Mouse (Mus musculus) R1 (cell line): Measurements from ENCODE around the gene Gimap8.
A peak's percentile ranks its signal among the peaks of the same experiment; 100 is the strongest.
"Not testable (repeated sequence)": the region's sequence is repeated elsewhere in the genome, so short reads cannot be mapped to it uniquely, and the experiment has no call there.

Experiments used
- DNase-seq: peaks from one replicate; pipeline ENCODE4 v3.0.0-alpha.2; 2018; ENCODE audit warnings: low read depth, low spot score

The Gimap8 gene

DNA sequence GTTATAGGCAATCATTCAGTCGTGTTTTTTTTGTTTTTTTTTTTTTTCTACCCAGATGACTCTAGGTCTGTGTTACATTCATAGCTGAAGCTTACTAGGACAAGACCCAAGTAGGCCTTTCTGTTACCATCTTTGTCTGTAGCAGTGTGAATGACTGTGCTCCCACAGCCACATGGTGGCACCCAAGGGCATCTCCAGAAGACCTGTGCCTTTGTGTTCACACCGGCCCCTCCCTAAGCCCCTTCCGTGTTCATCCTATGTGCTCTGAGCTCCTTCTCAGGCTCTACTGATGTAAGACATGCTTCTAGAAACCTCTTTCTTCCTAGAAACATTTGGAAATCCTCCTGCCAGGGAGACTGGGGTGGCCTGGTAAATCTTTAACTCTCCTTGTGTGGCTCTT is at the start of gene Gimap8:
Gimap8 (plus strand) TSS at position 240 of the 400 bp plus-strand sequence.
- peak; percentile 51 for DNase-seq

DNA sequence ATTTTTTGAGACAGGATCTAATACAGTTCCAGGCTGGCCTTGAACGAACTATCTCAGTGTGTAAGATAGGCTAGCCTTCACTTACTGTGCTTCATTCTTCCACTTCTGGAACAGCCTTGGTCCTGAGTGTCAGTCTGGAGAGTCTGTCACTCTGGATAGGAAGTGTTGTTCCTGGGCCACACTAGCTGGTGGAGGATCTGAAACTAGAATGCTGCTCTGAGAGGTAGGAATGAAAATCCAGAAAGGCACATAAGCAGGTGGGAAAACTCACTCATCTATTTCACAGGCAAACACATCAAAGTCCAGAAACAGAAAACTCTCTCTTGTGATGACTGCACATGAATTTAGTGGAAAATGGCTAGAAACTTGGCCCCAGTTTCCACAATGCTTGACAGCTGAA is 46.4 kb upstream of the Gimap8 start:
- no peak for DNase-seq

DNA sequence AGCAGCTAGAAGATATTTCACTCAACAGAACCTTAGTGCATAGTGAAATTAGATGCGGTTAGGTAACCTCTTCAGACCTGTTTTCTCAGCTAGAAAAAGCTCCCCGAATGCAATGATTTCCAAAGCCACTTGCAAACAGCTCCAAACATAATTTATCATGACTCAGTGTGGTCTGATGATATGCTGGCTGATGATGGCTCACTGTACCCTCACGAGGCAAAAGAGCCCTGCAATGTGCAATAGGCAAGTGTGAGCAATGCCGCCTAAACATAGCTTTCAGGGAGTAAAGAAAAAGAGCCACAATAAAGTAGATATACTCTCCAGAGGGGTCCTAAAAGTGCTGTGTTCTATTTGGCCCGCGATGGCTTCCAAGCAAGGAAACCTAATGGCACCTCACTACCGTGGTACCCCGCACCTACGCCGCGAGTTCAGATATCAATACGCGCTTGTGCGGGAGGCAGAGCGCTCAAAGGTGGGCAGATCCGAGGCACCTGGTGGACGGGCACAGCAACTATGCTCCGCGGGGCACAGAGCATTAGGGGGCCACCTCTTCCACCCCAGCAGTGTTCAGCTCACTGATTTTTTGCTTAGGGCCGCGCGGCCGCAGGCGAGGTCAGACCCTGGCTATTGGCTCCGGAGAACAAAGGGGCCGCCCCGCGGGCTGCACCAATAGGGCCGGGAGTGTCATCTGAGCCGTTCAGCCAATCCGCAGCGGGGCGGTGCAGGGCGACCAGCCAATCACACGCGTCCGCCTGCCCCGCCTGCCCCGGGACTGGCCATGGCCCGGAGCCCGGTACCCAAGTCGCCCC is 45.6 kb upstream of the Gimap8 start, which contains the start of gene Zfp775:
Zfp775 (plus strand) TSS at position 793 of the 809 bp plus-strand sequence.
- DNase-seq: peak; percentile 90

DNA sequence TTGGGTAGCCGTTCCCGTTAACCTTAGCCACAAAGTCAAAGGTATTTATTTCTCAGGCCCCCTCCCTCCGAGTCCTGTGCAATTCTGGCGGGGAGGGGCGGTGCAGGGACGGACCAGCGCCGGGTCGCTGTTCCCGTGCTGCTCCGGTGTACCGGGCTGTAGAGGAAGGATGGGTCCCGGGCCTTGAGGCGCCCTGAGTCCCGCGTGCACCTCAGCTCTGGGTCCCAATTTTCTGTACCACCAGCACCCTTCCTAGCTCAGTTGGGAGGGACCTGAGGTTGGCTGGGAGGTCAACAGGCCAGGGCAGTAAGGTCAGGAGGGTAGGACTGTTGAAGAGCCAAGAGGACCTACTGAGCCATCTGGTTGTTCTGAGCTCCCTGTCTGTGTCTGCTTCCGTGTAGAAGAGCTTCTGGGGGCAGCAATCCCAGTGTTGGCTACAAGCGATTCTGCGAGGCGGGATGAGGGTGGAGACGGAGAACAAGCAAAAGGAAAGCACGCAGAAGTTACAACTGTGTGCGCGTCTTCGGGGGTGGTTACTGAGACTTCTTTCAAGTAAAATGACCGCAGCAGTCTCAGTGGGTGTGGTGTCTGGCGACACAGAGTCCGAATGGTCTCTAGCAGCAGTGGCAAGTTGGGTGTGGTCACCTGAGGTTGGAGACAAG is 44.8 kb upstream of the Gimap8 start:
- DNase-seq: peak; percentile 37

DNA sequence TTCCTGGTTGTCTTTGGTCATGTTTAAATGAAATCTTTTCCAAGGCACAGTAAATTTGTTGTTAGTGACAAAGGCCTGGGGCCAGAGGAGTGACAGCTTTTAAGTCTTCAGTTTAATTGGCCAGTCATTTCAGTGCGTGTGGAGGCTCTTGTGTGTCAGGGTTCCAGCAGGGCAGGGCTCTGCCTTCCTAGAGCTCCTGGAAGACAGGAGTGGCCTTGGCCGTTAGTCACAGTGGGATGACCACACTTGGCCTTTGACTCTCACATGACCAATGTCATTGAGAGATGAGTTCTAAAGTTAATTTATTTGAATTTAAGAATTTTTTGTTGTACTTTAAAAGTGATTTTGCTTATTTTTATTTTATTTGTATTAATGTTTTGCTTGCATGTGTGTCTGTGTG is 38.9 kb upstream of the Gimap8 start:
- no peak for DNase-seq

DNA sequence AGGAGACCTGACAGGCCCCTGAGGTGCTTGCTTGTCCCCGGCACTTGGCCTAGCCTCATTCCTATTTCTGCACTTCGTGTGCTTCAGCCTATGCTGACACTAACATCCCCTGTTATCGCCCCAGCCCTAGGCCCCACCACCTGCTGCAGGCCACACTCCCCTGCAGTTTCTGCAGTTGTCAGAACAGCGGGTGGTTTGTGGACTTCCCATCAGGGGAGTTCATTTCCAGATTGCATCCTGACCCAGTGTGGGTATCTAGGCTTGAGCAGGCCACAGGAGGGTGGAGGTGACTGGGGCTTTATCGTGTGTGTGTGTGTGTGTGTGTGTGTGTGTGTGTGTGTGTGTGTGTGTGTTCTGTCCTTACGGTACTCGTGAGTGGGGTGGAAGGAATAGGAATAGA is 37.5 kb upstream of the Gimap8 start:
- no peak for DNase-seq

DNA sequence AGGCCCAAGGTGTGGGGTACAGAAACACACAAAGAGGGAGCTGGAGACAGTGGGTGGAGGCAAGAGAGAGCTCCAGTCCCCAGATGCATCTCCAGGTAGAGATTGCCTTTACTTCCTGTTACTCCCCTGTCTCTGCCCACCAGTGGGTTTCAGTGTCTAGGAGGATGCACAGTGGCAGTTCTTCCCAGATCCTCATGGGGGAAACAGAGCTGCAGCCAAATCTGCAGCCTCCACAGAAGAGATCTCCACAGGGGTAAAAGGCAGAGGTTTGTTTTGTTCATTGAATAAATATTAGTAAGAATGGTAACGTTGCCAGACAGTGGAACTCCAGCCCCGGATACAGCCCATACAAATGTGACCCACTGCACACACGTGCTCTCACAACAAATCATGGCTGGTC is 36.4 kb upstream of the Gimap8 start:
- no peak for DNase-seq

DNA sequence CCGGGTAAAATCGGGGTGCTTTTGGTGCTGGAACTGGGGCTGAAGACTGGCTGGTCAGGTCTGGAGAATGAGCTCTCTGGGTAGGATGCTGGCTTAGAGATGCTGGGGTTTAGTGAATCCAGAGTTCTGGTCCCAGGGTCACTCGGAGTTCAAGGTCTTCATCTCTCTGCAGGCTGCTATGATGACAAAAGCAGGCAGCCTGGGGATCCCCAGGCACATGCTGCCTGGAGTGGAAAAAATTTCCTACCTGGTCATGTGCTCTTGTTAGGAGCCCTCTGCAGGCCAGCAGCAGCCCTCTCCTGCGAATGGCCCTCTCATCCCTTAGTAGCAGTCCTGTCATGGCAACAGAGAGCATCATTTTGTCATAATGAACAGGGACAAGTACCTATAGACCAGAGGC is 33.6 kb upstream of the Gimap8 start:
- DNase-seq: no peak

DNA sequence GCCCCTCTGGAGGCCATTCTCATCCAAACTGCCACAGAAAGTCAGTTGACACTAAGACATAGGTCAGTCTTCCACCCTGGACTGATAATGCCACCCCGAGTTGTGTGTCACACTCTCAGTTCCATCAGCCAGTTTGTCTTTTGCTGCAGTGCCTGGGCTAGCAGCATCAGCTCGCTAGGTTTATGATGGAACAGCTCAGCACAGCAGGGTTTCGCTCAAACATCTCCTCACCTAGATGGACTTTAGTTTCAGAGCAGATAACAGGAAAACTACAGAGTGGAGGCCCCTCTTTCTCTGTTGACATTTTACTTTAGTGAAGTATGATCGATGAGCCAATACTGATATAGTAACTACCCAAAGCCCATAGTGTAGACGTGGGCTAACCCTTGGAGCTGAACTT is 32.3 kb upstream of the Gimap8 start:
- no peak for DNase-seq

DNA sequence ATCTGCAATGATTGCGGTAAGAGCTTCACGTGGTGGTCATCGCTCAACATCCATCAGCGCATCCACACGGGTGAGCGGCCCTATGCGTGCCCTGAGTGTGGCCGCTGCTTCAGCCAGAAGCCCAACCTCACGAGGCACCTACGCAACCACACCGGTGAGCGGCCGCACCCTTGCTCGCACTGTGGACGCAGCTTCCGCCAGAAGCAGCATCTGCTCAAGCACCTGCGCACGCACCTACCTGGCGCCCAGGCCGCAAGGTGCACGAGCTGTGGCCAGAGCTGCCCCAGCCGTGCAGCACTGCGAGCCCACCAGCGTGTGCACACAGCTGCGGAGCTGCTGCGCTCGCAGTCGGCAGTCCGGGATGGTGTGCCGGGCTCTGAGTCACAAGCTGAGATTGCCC is 27.0 kb upstream of the Gimap8 start:
- DNase-seq: peak; percentile 53

DNA sequence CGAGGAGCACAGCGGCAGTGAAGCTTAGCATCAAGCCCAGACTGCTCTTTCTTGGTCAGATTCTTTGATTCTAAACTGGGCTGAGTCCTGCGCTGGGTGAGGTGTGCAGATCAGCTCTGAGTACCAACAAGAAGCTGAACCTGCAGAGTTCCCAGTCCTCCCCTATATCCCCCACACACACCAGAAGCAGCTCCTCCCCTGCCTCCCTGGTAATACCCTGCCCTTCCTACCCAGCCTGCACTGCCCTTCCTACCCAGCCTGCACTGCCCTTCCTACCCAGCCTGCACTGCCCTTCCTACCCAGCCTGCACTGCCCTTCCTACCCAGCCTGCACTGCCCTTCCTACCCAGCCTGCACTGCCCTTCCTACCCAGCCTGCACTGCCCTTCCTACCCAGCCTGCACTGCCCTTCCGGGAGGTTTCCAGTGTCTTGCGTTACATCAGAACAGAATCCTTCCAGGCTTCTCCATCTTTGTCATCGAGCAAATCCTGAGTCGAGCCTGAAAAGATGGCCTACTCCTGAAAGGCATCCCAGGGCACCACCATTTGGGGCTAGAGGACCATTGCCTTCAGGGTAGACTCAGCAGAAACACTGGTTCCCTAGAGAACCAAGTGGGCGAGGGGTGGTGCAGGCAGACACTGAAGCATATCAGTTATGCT is 24.7 kb upstream of the Gimap8 start:
- DNase-seq: not testable (repeated sequence)

DNA sequence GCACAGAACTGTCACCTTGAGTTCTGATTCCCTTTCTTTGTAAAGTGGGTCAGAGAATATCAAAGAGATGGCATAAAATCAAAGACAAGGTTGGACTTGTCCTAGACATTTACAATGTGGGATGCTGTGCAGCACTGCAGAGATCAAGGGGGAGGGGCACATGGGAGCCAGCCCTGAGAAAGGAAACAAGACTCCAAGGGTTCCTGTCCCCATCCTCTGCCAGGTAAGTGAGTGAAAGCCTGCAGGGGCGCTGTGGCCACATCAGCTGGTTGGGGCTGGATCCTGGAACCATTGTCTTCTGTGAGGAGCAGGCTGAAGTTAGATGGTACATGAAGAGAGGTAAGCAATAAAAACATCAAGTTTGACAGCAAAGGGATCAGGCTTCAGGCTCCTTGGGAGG is 23.6 kb upstream of the Gimap8 start:
- no peak for DNase-seq

DNA sequence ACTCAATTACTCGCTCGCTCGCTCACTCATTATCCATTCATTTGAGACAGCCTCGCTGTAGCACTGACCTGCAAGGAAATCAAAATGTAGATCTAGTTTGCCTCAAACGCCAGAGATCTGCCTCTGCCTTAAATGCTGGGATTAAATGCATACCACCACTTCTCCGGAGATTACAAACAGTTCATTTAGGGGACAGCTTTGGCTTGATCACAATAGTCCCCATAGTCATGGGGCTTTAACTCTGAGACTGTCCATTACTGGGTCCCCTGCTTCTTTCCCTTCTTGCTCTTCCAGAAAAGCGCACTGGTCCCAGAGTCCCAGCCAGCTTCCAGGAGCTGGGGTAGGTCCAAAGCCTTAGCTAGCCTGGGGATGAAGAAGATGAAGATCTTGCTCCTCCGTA is 20.6 kb upstream of the Gimap8 start, which contains the start of gene AI854703:
AI854703 (plus strand) TSS at position 301 of the 400 bp plus-strand sequence.
- no peak for DNase-seq

DNA sequence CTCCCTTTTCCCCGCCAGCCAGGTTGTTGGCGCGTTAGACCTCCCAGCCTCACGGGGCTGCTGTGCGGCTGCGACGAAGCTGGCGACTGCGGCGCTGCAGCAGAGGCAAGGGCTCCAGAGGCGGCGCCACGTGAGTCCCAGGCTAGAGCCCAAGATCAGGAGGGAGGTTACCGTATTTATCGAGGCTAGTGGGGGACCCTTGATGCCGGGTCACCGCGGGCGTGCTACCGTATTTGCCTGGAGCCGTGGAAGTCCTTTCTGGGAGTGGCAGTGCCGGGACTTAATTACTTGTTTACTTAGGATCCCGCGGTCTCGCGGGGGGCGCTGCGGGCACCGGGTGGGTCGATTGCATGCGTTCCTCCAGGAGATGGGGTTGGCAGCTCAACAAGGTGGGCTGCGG is 20.1 kb upstream of the Gimap8 start:
- DNase-seq: peak; percentile 62

DNA sequence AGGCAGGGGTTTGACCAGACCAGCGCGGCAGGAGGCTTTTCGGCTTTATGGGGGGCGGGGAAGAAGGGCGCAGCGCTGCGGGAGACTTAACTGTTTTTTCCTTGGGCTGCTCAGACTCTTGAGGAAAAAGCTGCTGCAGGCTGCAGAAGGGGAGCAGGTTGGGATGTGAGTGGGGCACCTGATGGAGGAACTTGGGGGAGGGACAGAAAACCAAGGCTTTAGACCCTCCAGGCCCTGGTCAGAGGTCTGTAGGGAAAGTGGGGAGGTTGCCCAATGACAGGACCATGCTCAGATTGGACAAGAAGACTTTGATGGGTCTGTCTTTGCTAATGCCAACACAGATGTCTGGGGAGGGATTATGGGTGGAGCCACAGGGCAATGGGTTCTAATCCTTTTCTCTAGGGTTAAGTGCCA is 19.5 kb upstream of the Gimap8 start:
- DNase-seq: no peak

DNA sequence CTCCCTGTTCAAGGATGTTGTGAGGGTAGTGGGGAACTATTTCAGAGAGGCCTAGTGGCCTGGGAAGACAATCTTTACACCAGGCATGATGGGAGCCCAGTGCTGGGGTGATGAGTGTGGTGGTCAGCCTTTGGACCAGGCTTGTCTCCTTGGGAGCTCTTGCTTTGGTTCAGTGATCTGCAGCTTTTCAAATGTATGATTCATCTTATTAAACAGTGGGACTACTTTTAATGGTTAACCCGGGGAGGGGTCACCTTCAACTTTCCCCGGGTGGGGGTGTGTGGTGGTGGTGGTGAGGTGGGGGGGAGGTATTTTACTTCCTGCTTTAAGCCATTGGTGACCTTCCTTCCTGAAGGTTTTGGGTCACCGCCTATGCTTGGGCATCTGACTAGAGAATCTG is 18.7 kb upstream of the Gimap8 start:
- no peak for DNase-seq

DNA sequence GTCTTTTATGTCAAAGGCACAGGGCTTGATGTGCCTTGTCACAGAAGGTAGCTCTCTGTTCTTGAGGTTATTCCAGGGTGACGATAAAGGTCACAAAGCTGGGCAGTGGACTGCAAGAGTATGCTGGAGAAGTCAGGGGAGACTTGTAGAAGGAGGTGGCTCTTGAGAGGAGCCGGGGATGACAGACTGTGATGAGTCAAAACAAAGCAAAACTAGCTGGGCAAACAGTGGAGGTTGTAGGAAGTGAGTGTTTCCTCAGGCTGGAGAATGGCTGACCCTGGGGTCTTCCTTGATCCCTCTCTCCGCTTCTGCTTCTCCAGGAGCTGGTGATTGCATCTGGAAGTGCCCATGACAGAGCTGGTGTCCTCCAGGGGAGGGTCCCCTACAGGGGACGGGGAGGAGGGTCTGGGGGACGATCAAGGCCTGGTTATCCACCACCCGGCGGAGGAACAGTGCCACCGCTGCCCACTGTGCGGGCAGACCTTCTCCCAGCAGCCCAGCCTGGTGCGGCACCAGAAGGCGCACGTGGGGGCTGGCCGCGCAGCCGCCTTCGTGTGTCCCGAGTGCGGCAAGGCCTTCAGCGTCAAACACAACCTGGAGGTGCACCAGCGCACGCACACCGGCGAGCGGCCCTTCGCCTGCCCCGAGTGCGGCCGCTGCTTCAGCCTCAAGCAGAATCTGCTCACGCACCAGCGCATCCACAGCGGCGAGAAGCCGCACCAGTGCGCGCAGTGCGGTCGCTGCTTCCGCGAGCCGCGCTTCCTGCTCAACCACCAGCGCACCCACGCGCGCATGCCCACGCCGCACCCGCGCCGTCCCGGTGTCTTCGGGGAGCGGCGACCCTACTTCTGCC is 18.0 kb upstream of the Gimap8 start:
- peak; percentile 27 for DNase-seq

DNA sequence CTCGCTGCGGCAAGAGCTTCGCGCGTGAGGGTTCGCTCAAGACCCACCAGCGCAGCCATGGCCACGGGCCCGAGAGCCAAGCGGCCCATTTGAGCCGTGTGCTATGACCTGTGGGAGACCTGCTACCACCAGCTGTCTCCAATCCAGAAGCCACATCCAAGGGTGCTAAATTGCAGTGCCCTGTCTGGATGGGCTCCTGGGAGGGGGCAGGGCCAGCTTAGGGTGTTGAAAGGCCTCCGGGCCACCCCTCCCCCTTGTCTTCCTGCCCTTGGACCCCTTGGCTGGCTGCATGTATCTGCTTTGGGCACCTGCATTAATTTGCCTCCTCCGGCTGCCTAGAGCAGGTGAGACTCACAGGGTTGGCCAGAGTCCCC is 17.4 kb upstream of the Gimap8 start:
- DNase-seq: peak; percentile 23

DNA sequence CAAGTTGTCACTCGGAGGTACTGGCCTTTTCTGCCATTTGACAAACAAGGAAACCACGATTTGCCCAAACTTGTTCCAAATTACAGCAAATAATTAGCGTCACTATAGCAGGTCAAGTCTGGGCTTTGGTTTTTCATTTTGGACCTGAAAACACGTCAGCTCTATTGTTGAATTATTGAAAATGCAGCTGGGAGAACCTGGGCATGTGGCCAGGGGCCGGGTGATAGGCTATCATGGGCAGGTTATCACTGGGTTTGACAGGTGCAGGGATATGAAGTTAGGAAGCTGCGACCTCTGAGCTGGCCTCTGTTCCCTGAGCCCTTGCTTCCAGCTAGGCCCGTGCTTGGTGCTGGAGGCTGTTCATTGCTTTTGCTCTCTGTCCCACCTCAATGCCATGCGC is 16.2 kb upstream of the Gimap8 start:
- no peak for DNase-seq

DNA sequence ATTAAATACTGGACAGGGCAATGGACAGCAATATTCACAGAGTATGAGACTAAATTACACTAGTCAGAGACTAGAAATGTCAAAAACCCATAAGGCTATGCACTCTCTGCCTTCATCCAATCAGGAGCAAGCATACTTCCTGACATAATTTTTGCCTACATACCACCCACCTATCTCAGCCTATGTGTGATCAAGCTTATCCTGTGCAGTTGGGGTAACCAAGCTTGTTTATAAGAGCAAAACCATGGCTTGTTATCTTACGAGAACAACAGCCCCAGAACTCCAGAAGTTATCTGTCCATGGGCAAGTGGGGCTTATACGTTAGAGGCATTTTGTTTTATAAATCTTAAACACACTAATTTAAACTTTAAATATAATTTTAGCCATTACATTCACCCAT is 11.9 kb upstream of the Gimap8 start:
- DNase-seq: no peak

DNA sequence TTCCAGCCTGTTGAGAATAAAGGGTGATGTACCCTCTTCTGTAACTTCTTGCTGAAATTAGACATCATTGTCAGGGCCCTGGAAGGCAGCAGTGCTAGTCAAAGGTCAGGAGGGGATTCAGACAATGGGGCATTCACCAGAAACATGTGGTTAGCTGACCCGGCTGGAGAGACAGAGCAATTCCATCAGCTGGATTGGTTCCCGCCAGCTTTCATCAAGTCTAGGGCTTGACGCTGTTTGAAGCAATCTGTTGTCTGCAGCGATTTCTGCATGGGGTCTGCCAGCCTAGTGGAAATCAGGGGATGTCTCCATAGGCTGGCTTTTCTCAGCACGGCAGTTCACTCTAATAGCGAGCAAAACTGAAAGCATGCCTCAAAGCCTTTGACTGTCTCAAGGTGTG is 10.5 kb upstream of the Gimap8 start:
- no peak for DNase-seq
